Mouse (Mus musculus) heart, adult 2 months (tissue): ENCODE results near the gene Ninj1.

Source experiments
- CTCF ChIP-seq: fragments of 200-600 bp; IDR thresholded peaks from 2 replicates; pipeline ENCODE4 v1.8.1; 2022; ENCODE audit warnings: antibody characterized with exemption, mild to moderate bottlenecking, moderate library complexity
- POLR2A ChIP-seq: fragments of 200-500 bp; IDR thresholded peaks from 2 replicates; pipeline ENCODE4 v1.6.1; 2011; ENCODE audit warnings: mild to moderate bottlenecking, low read depth, low read length, control low read depth; ENCODE audit not compliant: insufficient read depth

GRCm38 (mm10) chr13:49225159-49225558 is 37.9 kb downstream of the Ninj1 start:
- no peak for TF ChIP-seq CTCF
- no peak for TF ChIP-seq POLR2A
